Mouse (Mus musculus) forebrain, embryonic 15.5 days (tissue): ENCODE data around the gene AI481877. TPM values are rescaled to one million over a fixed set of nuclear protein-coding genes. Genes with fewer than 3 reads are reported as not detected.
"Not testable (repeated sequence)": the region's sequence is repeated elsewhere in the genome, so short reads cannot be mapped to it uniquely, and the experiment has no call there.

Source experiments
- ATAC-seq: fragments of 200-750 bp; cut with Nextera tagmentation; replicated peaks from 2 replicates; pipeline ENCODE4 v1.8.0; 2017; ENCODE audit warnings: mild to moderate bottlenecking, moderate TSS enrichment, moderate library complexity
- H3K27ac ChIP-seq: fragments of 300-500 bp; sonication (generic); replicated peaks from 2 replicates; pipeline ENCODE4 v1.5.1; 2015; ENCODE audit warnings: mild to moderate bottlenecking, inconsistent platforms
- H3K27me3 ChIP-seq: fragments of 300-500 bp; sonication (generic); 2 replicates; pipeline ENCODE4 v1.6.1; 2015; ENCODE audit warnings: inconsistent platforms
- H3K36me3 ChIP-seq: fragments of 300-500 bp; sonication (generic); 2 replicates; pipeline ENCODE4 v1.6.1; 2015; ENCODE audit warnings: mild to moderate bottlenecking, inconsistent platforms
- H3K4me1 ChIP-seq: fragments of 300-500 bp; sonication (generic); 2 replicates; pipeline ENCODE4 v1.6.1; 2015; ENCODE audit warnings: inconsistent platforms
- H3K4me2 ChIP-seq: fragments of 300-500 bp; sonication (generic); replicated peaks from 2 replicates; pipeline ENCODE4 v1.6.1; 2015; ENCODE audit warnings: mild to moderate bottlenecking, inconsistent platforms
- H3K4me3 ChIP-seq: fragments of 300-500 bp; sonication (generic); 2 replicates; pipeline ENCODE4 v1.5.1; 2015; ENCODE audit warnings: mild to moderate bottlenecking, inconsistent platforms
- H3K9ac ChIP-seq: fragments of 300-500 bp; sonication (generic); replicated peaks from 2 replicates; pipeline ENCODE4 v1.6.1; 2015; ENCODE audit warnings: mild to moderate bottlenecking, inconsistent platforms
- H3K9me3 ChIP-seq: fragments of 300-500 bp; sonication (generic); 2 replicates; pipeline ENCODE4 v1.6.1; 2016; ENCODE audit warnings: inconsistent platforms
- WGBS: fragments of 180-500 bp; shearing (Covaris S2); methylation state at CpG from one replicate; pipeline ENCODE4 v1.1.7; 2015; ENCODE audit warnings: mixed read lengths; 5-methylcytosine and 5-hydroxymethylcytosine counted together
- polyA plus RNA-seq: library from polyadenylated mRNA; unstranded; fragments of >200 nt; fragmentation: Nextera tagmentation; extraction: Ambion mirVana; gene quantifications from 2 replicates; pipeline ENCODE4 v1.2.1, GENCODE M21; 2015

Gene AI481877
- polyA plus RNA-seq: not detected in 2 replicates

DNA sequence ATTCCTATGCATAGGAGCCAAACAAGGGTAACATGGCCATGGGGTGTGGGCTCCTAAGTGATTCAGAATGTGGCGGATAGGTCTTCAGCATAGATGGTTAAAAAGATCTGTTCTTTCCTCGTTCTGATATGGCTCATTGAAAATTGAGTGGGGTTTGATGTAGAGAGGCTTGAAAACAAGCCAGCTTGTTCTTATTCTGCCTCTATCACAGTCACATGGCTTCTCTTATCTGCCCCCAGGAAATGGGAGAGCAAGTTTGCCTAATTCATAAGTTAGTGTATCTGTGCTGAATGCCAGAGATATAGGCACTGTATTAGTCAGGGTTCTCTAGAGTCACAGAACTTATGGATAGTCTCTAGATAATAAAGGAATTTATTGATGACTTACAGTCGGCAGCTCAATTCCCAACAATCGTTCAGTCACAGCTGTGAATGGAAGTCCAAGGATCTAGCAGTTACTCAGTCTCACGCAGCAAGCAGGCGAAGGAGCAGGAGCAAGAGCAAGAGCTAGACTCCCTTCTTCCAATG, at the start of gene AI481877:
Gene AI481877, minus strand, starts transcription at position 477 of the 527 bp plus-strand sequence.
- ATAC-seq: not testable (repeated sequence)

DNA sequence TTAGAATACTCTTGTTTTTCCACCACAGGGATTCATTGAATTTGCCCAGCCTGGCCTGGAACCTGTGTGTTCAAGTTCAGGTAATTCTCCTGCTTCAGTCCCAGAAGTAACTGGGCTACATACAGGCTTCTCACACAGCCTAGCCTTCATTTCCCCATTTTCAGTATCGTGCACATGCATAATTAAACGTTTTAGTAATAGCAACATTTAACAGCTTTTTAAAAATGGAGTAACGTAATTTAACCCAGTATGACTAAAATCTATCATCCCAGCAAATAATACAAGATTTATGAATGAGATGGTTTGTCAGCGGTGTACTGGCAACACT, 49.7 kb upstream of the AI481877 start:
- Histone ChIP-seq H3K4me3 (peak overlapping the region; percentile 79), H3K9ac (peak overlapping the region; percentile 96), H3K36me3 (no peaks in the 10 kb centered on the region), H3K4me2 (peak overlapping the region; percentile 45), H3K27ac (peak overlapping the region; percentile 97), H3K4me1 (peaks cover 16% of the 10 kb centered on the region), H3K9me3 (no peaks in the 10 kb centered on the region), H3K27me3 (no peaks in the 10 kb centered on the region)
- peak; percentile 7; the same call in 1 of the 2 replicates for ATAC-seq
- 25% methylated on average over 4 of the region's 4 CpGs for WGBS

More for the DNA sequence above, at the start of gene AI481877:
- H3K4me3 ChIP-seq, H3K9me3 ChIP-seq, H3K36me3 ChIP-seq, H3K4me2 ChIP-seq, H3K9ac ChIP-seq, H3K4me1 ChIP-seq, H3K27ac ChIP-seq, H3K27me3 ChIP-seq: not testable (repeated sequence)
- 86% methylated on average over 4 of the region's 6 CpGs for WGBS

DNA sequence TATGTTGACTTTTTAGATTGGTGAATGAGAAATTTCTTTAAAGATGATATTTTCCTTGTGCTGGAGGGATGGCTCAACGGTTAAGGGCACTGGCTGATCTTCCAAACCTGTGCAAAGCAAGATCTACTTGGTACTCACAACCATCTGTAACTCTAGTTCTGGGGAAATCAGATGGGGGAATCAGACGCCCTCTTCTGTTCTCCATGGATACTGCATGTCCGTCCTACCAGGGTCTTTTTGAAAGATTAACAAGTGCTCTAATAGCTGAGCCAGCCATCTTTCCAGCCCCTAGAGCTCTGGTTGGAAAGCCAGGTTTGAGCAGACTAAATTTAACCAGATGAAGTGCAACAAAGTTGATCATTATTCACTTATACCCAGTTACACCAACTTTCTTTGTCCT, 48.5 kb upstream of the AI481877 start:
- Histone ChIP-seq H3K4me2 (no peak overlapping the region), H3K27ac (no peak overlapping the region), H3K4me1 (peaks cover 16% of the 10 kb centered on the region), H3K4me3 (no peak overlapping the region), H3K9ac (no peak overlapping the region), H3K27me3 (no peaks in the 10 kb centered on the region), H3K9me3 (no peaks in the 10 kb centered on the region), H3K36me3 (no peaks in the 10 kb centered on the region)
- ATAC-seq: no peak
- WGBS: 28% methylated on average over 3 of the region's 3 CpGs

DNA sequence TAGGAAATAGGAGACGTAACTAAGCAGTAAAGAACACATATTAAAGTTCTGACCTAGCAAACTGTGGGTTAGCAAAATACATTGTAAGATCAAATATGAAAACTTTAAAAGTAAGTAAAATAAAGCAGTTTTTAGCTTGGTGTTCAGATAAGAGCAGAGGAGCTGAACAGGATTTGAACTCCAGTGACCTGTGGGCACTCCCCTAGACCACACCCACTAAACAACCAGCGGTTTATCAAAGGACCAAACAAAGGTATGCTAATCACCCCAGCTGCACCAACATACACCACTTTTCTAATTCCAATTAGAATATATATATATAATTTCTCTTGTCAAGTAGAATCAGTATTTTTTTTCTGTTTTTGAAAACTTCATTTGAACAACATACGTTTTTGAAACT, 46.9 kb upstream of the AI481877 start:
- ATAC-seq: no peak
- WGBS: 75% methylated on average over 3 of the region's 3 CpGs
- H3K27ac ChIP-seq: no peak overlapping the region

DNA sequence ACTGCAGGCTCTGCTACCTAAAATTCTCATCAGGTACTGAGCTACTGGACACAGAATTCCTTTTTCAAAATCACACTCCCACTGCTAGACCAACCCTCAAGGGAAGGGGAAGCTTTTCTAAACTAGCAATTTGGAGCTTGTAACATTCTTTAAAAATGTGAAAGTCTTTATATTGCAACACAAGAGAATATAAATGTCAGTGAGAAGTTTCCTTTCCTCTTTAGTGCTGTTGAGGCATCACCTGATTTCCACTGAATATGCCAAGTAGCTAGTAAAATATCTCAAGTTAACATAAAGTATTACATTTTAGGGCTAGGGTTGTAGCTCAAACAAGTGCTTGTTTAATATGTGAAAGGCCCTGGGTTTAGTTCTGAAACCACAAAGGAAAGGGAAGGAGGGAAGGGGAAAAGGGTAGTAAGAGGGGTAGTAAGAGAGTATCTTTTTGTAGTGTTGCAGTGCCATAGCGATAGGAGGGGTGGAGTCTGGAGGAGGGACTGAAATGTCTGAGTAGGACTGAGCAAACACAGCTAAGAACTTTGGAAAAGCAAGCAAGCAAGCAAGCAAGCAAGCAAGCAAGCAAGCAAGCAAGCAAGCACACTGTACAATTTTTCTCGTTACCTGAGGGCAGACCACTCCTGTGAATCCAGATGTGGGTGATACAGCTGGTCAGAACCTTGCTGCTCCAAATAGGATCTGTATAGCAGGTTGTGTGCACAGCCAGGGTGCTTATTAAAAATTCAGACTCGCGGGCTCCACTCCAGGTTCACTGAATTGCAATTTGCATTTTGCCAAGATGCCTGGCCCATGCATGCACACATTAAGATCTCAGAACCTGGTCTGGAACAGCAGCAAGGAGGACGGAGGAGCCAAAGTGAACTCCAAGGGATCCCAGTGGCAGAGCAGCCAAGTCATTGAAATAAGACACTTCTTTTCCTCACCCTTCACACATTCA, 42.8 kb upstream of the AI481877 start:
- Histone ChIP-seq H3K9me3 (no peaks in the 10 kb centered on the region), H3K4me2 (no peak overlapping the region), H3K27me3 (no peaks in the 10 kb centered on the region), H3K36me3 (no peaks in the 10 kb centered on the region), H3K27ac (no peak overlapping the region), H3K9ac (no peak overlapping the region), H3K4me3 (no peak overlapping the region), H3K4me1 (peaks cover 3% of the 10 kb centered on the region; the same call in 1 of the 2 replicates)
- WGBS: 34% methylated on average over 5 of the region's 5 CpGs
- ATAC-seq: no peak

More for the DNA sequence above, 46.9 kb upstream of the AI481877 start:
- Histone ChIP-seq H3K4me2 (no peak overlapping the region), H3K4me1 (peaks cover 13% of the 10 kb centered on the region; the same call in 1 of the 2 replicates), H3K9me3 (no peaks in the 10 kb centered on the region), H3K9ac (no peak overlapping the region), H3K36me3 (no peaks in the 10 kb centered on the region), H3K27me3 (no peaks in the 10 kb centered on the region), H3K4me3 (no peak overlapping the region)

DNA sequence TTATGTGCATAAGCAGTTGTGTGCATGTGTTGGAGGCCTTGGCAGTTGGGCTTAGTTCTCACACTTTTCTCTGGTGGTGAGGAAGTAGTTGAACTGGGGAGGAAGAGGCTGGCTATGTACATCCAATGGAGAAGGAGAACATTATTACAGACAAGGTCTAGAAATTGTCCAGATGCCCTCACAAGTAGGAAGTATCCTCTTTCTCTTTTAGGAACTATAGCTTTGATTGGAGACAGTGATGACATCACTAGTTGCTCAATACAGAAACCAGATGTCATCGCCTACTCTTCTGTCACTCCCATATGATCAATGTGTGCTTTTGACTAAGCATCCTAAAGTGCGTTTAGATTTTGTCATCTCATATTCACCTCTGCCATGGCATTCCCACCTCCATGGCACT, 38.8 kb upstream of the AI481877 start:
- Histone ChIP-seq H3K27ac (no peak overlapping the region), H3K4me1 (peaks cover 3% of the 10 kb centered on the region; the same call in 1 of the 2 replicates), H3K9ac (no peak overlapping the region), H3K36me3 (no peaks in the 10 kb centered on the region), H3K4me3 (no peak overlapping the region), H3K4me2 (no peak overlapping the region), H3K9me3 (no peaks in the 10 kb centered on the region), H3K27me3 (no peaks in the 10 kb centered on the region)
- no peak for ATAC-seq
- 91% methylated on average over 2 of the region's 2 CpGs for WGBS

DNA sequence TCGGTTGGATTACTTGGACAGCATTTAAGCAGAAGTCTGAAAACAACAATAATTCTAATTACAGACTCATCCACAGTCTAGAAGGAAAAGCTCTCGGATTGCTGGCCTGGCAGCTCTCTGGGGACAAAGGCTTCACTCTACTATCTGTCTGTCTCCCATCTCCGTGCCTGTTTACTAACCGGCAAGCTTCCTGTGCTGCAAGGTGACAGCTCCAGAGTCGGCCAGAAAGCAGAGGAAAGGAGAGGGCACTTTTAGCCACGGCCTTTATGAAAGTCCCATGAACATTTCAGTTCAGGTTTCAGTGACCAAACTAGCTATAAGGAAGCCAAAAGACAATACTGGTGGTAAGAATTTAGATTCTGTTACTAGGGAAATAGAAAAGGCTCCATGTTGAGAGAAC, 37.1 kb upstream of the AI481877 start:
- H3K4me1 ChIP-seq: no peaks in the 10 kb centered on the region
- H3K9me3 ChIP-seq: no peaks in the 10 kb centered on the region
- WGBS: 68% methylated on average over 6 of the region's 6 CpGs
- H3K27me3 ChIP-seq: no peaks in the 10 kb centered on the region
- H3K27ac ChIP-seq: no peak overlapping the region
- ATAC-seq: no peak
- H3K36me3 ChIP-seq: no peaks in the 10 kb centered on the region
- no peak overlapping the region for H3K4me3 ChIP-seq
- H3K4me2 ChIP-seq: no peak overlapping the region
- no peak overlapping the region for H3K9ac ChIP-seq

DNA sequence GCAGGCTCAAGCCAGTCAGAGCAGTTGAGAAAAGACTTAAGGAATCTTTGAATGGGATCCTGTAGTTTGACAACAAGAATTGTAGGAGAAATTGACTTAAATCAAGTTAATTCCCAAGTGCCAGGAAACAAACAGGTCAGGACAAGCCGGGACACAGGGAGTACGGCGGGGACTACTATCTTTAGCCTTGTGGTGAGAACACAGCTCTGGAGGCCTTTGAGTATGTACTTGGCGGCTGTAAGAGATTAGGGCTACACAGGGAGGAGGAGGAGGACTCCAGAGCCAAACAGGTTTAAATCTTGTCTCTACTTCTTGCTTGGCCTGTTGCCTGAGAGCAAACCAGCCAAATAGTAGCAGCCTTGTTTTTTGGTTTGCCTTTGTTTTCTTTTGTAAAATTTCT, 36.2 kb upstream of the AI481877 start:
- Histone ChIP-seq H3K9ac (no peak overlapping the region), H3K4me2 (no peak overlapping the region), H3K4me1 (no peaks in the 10 kb centered on the region), H3K9me3 (no peaks in the 10 kb centered on the region), H3K27me3 (no peaks in the 10 kb centered on the region), H3K27ac (no peak overlapping the region), H3K36me3 (no peaks in the 10 kb centered on the region), H3K4me3 (no peak overlapping the region)
- no peak for ATAC-seq
- WGBS: 79% methylated on average over 4 of the region's 4 CpGs

DNA sequence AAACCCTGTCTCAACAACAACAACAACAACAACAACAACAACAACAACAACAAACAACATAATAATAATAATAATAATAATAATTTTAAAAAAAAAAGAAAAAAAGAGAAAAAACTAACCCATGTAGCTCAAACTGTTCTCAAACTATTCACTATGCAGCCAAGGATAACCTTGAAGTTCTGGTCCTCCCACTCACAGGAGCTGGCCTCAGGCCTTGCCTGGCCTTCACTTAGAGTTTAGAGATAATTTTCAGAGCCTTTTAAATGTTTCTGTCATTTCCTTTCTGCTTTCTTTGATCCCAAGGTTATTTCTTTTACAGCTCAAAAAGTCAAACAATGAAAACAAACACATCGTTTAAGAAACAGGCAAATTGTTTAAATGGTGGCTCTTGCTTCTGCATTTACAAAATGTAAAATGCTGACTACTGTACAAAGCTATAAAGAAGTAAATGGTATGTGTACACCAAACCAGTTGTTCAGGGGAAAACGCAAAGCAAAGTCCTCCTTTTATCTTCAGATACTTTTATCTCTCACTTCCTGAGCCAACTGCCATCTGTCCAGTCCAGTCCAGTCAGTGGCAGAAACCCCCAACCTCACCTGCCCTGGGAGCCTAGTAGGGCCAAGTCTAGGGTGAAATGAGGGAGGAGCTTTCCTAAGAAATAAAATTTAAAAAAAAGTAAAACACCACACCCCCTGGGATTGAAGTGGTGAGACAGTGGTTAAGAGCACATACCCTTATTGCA, 34.6 kb upstream of the AI481877 start:
- H3K36me3 ChIP-seq: no peaks in the 10 kb centered on the region
- H3K9ac ChIP-seq: no peak overlapping the region
- no peak overlapping the region for H3K4me3 ChIP-seq
- no peaks in the 10 kb centered on the region for H3K9me3 ChIP-seq
- H3K27me3 ChIP-seq: no peaks in the 10 kb centered on the region
- no peaks in the 10 kb centered on the region for H3K4me1 ChIP-seq
- no peak overlapping the region for H3K27ac ChIP-seq
- WGBS: 80% methylated on average over 2 of the region's 2 CpGs
- ATAC-seq: no peak
- no peak overlapping the region for H3K4me2 ChIP-seq

DNA sequence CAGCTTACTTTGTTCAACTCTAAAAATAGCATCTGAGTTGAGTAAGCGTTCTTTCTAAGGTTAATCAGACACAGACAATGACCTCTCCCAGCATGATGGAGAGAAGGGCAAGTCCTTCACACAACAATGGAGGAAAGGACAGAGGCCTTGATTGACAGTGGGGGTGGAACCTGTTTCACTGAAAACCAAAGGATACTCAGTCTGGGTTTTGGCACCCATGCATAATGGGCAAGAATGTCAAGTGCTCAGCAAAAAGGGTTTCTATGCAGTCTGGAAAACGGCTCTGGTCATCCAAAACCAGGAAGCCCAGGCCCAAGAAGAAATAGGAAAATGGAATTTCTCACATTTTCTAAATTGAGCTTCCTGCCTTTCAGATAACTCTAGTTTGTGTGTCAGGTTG, 33.8 kb upstream of the AI481877 start:
- Histone ChIP-seq H3K4me1 (no peaks in the 10 kb centered on the region), H3K4me2 (no peak overlapping the region), H3K4me3 (no peak overlapping the region), H3K36me3 (no peaks in the 10 kb centered on the region), H3K9me3 (no peaks in the 10 kb centered on the region), H3K9ac (no peak overlapping the region), H3K27ac (no peak overlapping the region), H3K27me3 (no peaks in the 10 kb centered on the region)
- WGBS: 8% methylated on average over 2 of the region's 2 CpGs
- ATAC-seq: no peak

DNA sequence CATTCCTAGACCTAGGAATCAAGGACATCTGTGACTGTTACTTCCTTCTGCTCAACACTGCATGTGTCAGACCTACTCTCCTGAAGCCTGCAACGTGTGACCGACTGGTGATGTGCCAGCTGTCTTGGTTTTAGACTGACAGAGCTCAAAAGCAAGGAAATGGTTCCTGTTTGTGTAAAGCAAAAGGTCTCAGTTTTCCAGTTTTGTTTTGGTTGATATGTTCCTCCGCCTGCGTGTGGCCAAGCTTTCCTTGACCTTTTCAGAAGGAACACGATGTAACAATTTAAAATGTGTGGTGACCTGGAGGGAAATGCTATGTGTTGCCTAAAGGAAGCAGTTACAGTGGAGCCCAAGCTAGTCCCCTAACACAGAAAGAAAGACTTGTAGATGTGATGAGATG, 31.2 kb upstream of the AI481877 start:
- Histone ChIP-seq H3K36me3 (no peaks in the 10 kb centered on the region), H3K4me1 (no peaks in the 10 kb centered on the region), H3K9ac (no peak overlapping the region), H3K27me3 (no peaks in the 10 kb centered on the region), H3K9me3 (no peaks in the 10 kb centered on the region), H3K4me3 (no peak overlapping the region), H3K27ac (no peak overlapping the region), H3K4me2 (no peak overlapping the region)
- WGBS: 80% methylated on average over 5 of the region's 5 CpGs
- ATAC-seq: no peak

DNA sequence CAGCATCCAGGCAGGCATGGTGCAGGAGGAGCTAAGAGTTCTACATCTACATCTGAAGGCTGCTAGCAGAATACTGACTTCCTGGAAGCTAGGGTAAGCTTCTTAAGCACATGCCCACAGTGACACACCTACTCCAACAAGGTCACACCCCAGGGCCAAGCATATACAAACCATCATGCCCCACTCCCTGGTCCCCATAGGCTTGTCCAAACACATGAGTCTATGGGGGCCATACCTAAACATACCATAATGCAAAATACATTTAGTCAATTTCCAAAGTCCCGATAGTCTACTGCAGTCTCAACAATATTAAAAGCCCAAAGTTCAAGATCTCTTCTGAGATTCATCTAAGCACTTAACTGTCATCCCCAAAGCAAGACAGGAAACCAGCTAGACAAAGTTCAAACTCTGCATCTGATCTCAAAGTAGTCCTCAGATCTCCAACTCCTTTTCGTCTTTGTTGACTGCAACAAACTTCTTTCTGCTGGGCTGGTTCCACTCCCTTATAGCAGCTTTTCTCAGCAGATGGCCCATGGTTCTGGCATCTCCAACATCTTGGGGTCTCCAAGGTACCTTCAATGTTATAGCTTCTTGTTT, 28.6 kb upstream of the AI481877 start:
- Histone ChIP-seq H3K27ac (no peak overlapping the region), H3K27me3 (no peaks in the 10 kb centered on the region), H3K36me3 (no peaks in the 10 kb centered on the region), H3K9ac (no peak overlapping the region), H3K4me2 (no peak overlapping the region), H3K4me1 (no peaks in the 10 kb centered on the region), H3K4me3 (no peak overlapping the region), H3K9me3 (no peaks in the 10 kb centered on the region)
- WGBS: 100% methylated on average over 2 of the region's 2 CpGs
- no peak for ATAC-seq
